Comparison of ENCODE assay signal across 8 mouse cellular contexts in the genomic region with DNA sequence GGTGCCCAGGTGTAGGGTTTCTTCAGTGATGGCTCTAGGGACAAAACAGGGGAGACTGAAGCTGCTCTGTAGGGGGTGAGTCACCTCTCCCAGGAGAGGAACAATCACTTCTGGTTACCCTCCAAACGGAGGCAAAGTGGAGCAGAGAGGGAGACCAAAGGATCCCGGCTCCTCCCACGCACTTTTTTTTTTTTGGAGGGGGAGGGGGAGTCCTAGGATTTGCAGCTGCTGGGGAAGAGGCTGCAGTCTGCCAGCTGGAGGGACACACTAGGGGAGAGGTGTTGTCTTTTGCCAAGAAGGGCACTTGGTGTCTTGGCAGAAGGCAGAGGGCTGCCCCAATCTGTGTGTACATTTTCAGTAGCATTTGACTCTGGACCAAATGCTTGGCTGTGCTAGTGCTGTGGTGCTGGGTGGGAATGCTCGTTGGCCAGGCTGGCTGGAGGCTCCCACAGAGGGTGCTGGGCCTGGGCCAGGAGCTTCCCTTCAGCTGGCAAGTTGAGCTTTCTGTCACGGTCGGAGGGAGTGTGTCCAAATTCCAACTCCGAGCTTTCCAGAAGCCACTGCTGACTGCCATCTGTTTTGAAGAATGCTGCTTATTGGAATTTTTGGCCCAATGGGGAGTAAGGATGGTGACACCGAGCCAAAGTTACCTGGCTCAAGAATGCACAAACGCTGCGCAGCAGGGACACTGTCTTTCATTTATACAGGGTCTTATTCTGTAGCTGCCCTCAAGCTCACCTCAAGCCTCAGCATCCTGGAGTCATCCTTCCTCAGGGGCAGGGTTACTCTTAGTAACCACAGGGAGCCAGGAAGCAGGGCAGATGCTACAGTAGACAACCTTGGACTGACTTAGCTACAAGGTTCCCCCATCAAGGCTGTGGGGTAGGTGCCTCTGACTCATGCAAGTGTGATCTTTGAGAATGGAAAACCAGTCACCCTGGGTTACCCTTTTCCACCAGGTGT. TPM values are rescaled to one million over a fixed set of nuclear protein-coding genes. Genes with fewer than 3 reads are reported as not detected.
A peak's percentile ranks its signal among the peaks of the same experiment; 100 is the strongest.
DNase-seq lines count a peak whose midpoint lies in the region; ATAC-seq and TF ChIP-seq lines count a peak whose summit lies in the region.

No protein-coding gene starts in this region.

- TF ChIP-seq CTCF in liver, adult 2 months (IDR thresholded peaks at IDR 0.05; ENCODE audit: low read depth, low read length), result no peak
- no peak for TF ChIP-seq CTCF in small intestine, adult 2 months (IDR thresholded peaks at IDR 0.05; ENCODE audit: extremely low read depth, insufficient read length, insufficient replicate concordance, low read depth, low read length)

- 4% methylated on average over 10 of the region's 10 CpGs for WGBS in liver, adult 2 months
- WGBS in small intestine, adult 2 months, result 7% methylated on average over 10 of the region's 10 CpGs

- H3K36me3 ChIP-seq in liver, adult 2 months (ENCODE audit: control insufficient read depth, insufficient read depth, low read length), result no peaks in the 10 kb centered on the region
- H3K36me3 ChIP-seq in small intestine, adult 2 months (ENCODE audit: control insufficient read depth, insufficient read depth, low read length), result peaks cover 11% of the 10 kb centered on the region; the same call in 1 of the 2 replicates

- peak; percentile 85 for DNase-seq in liver, adult 2 months (ENCODE audit: extremely low read depth, low read depth, low spot score)
- DNase-seq in liver, result no peak
- DNase-seq in cerebellum, postnatal 4 days (ENCODE audit: low spot score in 2 of 2), result peak; percentile 77 to 96
- peak; percentile 88 for DNase-seq in gastrocnemius, postnatal 14 days
- peak; percentile 56 for DNase-seq in induced T-regulatory cell, adult 2 months (ENCODE audit: low read depth)
- DNase-seq in left cerebral cortex, adult 8-10 months (ENCODE audit: low spot score in 2 of 2), result peak; percentile 60 to 82

- H3K79me2 ChIP-seq in liver, adult 2 months (ENCODE audit: control insufficient read depth, insufficient read depth, low read length), result no peaks in the 10 kb centered on the region

- intact Hi-C loops in gastrocnemius, postnatal 14 days (cut with DNase I; ENCODE audit: low total_unique reads), result no loop called here

- H3K27ac ChIP-seq in liver, adult 2 months (replicated peaks; ENCODE audit: insufficient read depth, low read depth, low read length), result peak overlapping the region; percentile 75
- peak overlapping the region; percentile 97 for H3K27ac ChIP-seq in small intestine, adult 2 months (ENCODE audit: insufficient read depth, low read depth, low read length)

- peak overlapping the region; percentile 52; the same call in 1 of the 2 replicates for H3K9ac ChIP-seq in liver, adult 2 months (ENCODE audit: low read depth, low read length)

- H3K4me1 ChIP-seq in liver, adult 2 months (ENCODE audit: control insufficient read depth, insufficient read depth, low read length), result peaks cover 6% of the 10 kb centered on the region
- H3K4me1 ChIP-seq in small intestine, adult 2 months (ENCODE audit: control insufficient read depth, insufficient read depth, insufficient read length, low read length), result peaks cover 28% of the 10 kb centered on the region

- H3K27me3 ChIP-seq in liver, adult 2 months (ENCODE audit: control insufficient read depth, insufficient read depth, low read length), result no peaks in the 10 kb centered on the region
- H3K27me3 ChIP-seq in small intestine, adult 2 months (ENCODE audit: control insufficient read depth, insufficient read depth, low read length), result no peaks in the 10 kb centered on the region

- no peak for TF ChIP-seq POLR2A in liver, adult 2 months (IDR thresholded peaks at IDR 0.05; ENCODE audit: extremely low read depth, insufficient read depth, low read length)
- no peak for TF ChIP-seq POLR2A in small intestine, adult 2 months (IDR thresholded peaks at IDR 0.05; ENCODE audit: low read depth, low read length)

- ATAC-seq in megakaryocyte, adult 5-6 weeks (ENCODE audit: poor library complexity, severe bottlenecking), result peak; percentile 44

- H3K4me3 ChIP-seq in liver, adult 2 months (ENCODE audit: insufficient read depth, low read depth, low read length), result peak overlapping the region; percentile 52
- H3K4me3 ChIP-seq in small intestine, adult 2 months (ENCODE audit: low read depth, low read length), result peak overlapping the region; percentile 55

RNA-seq across cellular contexts. Expression of gene Zdhhc18, which starts 10.5 kb away (rescaled TPM):
- total RNA-seq in liver, adult 2 months (2014; rRNA removed), result 8.9 and 15.5 TPM in 2 replicates
- 18.5 and 21.3 TPM in 2 replicates for polyA plus RNA-seq in liver, adult 2 months (2012; rRNA removed)
- total RNA-seq in gastrocnemius, postnatal 14 days (2021), result 10 to 100 TPM; 18.2 to 26.4 TPM
- 10 to 100 TPM; 33.8 to 57.7 (median 44.6) TPM for total RNA-seq in left cerebral cortex, adult 8-10 months (2022)
- 15.0 and 29.5 TPM in 2 replicates for total RNA-seq in megakaryocyte, adult 5-6 weeks (2015)
- total RNA-seq in megakaryocyte, adult 5-6 weeks (2017), result 9.3 and 12.2 TPM in 2 replicates
- polyA plus RNA-seq in small intestine, adult 2 months (2012; rRNA removed), result 18.7 and 36.7 TPM in 2 replicates

RNA-seq across cellular contexts. Expression of gene Pigv, which starts 12.0 kb away (rescaled TPM):
- 5.9 and 6.4 TPM in 2 replicates for total RNA-seq in liver, adult 2 months (2014; rRNA removed)
- 5.9 and 7.5 TPM in 2 replicates for polyA plus RNA-seq in liver, adult 2 months (2012; rRNA removed)
- 1 to 10 TPM; 9.4 to 9.9 TPM for total RNA-seq in gastrocnemius, postnatal 14 days (2021)
- 10 to 100 TPM in 2 of 4 experiments, 1 to 10 TPM in 2; 8.4 to 10.9 (median 9.9) TPM for total RNA-seq in left cerebral cortex, adult 8-10 months (2022)
- total RNA-seq in megakaryocyte, adult 5-6 weeks (2015), result 7.5 and 7.8 TPM in 2 replicates
- total RNA-seq in megakaryocyte, adult 5-6 weeks (2017), result 7.2 and 7.9 TPM in 2 replicates
- 6.0 and 8.9 TPM in 2 replicates for polyA plus RNA-seq in small intestine, adult 2 months (2012; rRNA removed)

RNA-seq across cellular contexts. Expression of gene Sfn, which starts 58.5 kb away (rescaled TPM):
- total RNA-seq in liver, adult 2 months (2014; rRNA removed), result 0.55 and 0.81 TPM in 2 replicates
- 0.54 and 0.77 TPM in 2 replicates for polyA plus RNA-seq in liver, adult 2 months (2012; rRNA removed)
- 1 to 10 TPM; 1.4 to 1.6 TPM for total RNA-seq in gastrocnemius, postnatal 14 days (2021)
- 1 to 10 TPM; 1.6 to 2.2 (median 1.8) TPM for total RNA-seq in left cerebral cortex, adult 8-10 months (2022)
- total RNA-seq in megakaryocyte, adult 5-6 weeks (2015), result 2.5 and 4.1 TPM in 2 replicates
- total RNA-seq in megakaryocyte, adult 5-6 weeks (2017), result 1.2 and 4.0 TPM in 2 replicates
- 175 and 423 TPM in 2 replicates for polyA plus RNA-seq in small intestine, adult 2 months (2012; rRNA removed)
